Mouse (Mus musculus) G1E (cell line): ENCODE results near the gene Ctnnbl1. TPM values are rescaled to one million over a fixed set of nuclear protein-coding genes. Genes with fewer than 3 reads are reported as not detected.

ENCODE experiments used
- ATAC-seq: 2 replicates; pipeline ENCODE4 v1.8.0; 2016; ENCODE audit warnings: mild to moderate bottlenecking; ENCODE audit not compliant: insufficient number of reproducible peaks, poor library complexity, low FRiP score, severe bottlenecking; ENCODE audit errors: extremely low read depth
- DNase-seq: peaks from one replicate; pipeline ENCODE4 v3.0.0; 2012; ENCODE audit warnings: low spot score
- H3K27me3 ChIP-seq: 2 replicates; pipeline ENCODE4 v1.6.1; 2012; ENCODE audit warnings: mild to moderate bottlenecking, low read length, inconsistent platforms; ENCODE audit not compliant: insufficient read depth
- H3K36me3 ChIP-seq: replicated peaks from 2 replicates; pipeline ENCODE3; 2012; ENCODE audit warnings: mild to moderate bottlenecking, inconsistent platforms
- H3K4me1 ChIP-seq: 2 replicates; pipeline ENCODE4 v1.6.1; 2012; ENCODE audit warnings: low read depth, low read length, inconsistent platforms, mixed read lengths; ENCODE audit not compliant: insufficient read depth
- H3K4me3 ChIP-seq: 2 replicates; pipeline ENCODE4 v1.5.1; 2012; ENCODE audit warnings: low read depth, mild to moderate bottlenecking, inconsistent platforms, low read length, moderate library complexity, mixed read lengths
- H3K9me3 ChIP-seq: replicated peaks from 2 replicates; pipeline ENCODE4 v1.6.1; 2012; ENCODE audit warnings: inconsistent platforms
- CTCF ChIP-seq: IDR thresholded peaks from 2 replicates; pipeline ENCODE4 v1.5.1; 2012; ENCODE audit warnings: low read depth, low read length, inconsistent platforms, mixed read lengths
- GATA1 ChIP-seq: IDR thresholded peaks from 2 replicates; pipeline ENCODE4 v1.6.1; 2012; ENCODE audit warnings: borderline replicate concordance, low read length, inconsistent platforms, mixed read lengths
- GATA2 ChIP-seq: IDR thresholded peaks from 2 replicates; pipeline ENCODE4 v1.6.1; 2012; ENCODE audit warnings: low read depth, low read length, inconsistent platforms, borderline replicate concordance
- POLR2AphosphoS5 ChIP-seq: IDR thresholded peaks from 2 replicates; pipeline ENCODE4 v1.6.1; 2012; ENCODE audit warnings: low read depth, low read length, inconsistent platforms; ENCODE audit not compliant: insufficient replicate concordance
- TAL1 ChIP-seq: conservative IDR thresholded peaks from 2 replicates; pipeline ENCODE4 v1.6.1; 2012; ENCODE audit warnings: low read depth, low read length, inconsistent platforms, mixed read lengths
- polyA plus RNA-seq: library from polyadenylated mRNA; stranded (reverse); fragments of >175 nt; gene quantifications from 2 replicates; pipeline ENCODE4 v1.2.3, GENCODE M21; 2012
- total RNA-seq, 2 experiments: library from RNA; stranded (forward) in 1 of 2; stranded (reverse) in 1 of 2; fragments of 200-1000 nt in 1 of 2; fragments of >200 nt in 1 of 2; fragmentation: Nextera tagmentation in 1 of 2; gene quantifications; 2 replicates each; pipeline ENCODE4 v1.2.3; 2014 to 2017

The Ctnnbl1 gene
- total and polyA plus RNA-seq, 3 experiments, result 22.9 to 53.9 (median 32.4) TPM

DNA sequence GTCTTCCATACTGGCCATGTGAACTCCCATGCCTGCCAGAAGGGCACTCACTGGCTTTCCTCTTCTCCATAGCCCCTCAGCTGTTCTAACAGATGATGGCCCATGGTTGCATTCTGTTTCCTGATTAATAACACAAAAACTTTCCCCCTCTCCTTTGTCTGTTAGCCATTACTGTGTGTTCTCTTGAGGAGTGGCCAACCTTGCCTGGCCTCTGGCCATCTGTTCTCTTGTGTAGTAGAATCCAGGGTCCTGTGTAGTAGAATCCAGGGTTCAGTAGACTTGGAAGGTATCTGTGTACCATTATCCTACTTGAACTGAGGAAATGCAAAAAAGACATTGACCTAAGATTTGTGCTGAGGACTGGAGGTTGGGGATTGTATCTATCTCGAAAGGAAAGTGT, 36.5 kb downstream of the Ctnnbl1 start:
- DNase-seq, result no peak
- H3K9me3 ChIP-seq, result no peaks in the 10 kb centered on the region
- H3K27me3 ChIP-seq, result no peaks in the 10 kb centered on the region
- TF ChIP-seq TAL1, result no peak
- no peak for TF ChIP-seq POLR2AphosphoS5
- TF ChIP-seq GATA2, result no peak
- no peak for TF ChIP-seq GATA1
- no peak for TF ChIP-seq CTCF
- peaks cover 78% of the 10 kb centered on the region for H3K36me3 ChIP-seq
- 0 out of 2 replicates have a peak, but pooled peaks cover 3% of the 10 kb centered on the region for H3K4me1 ChIP-seq
- no peak overlapping the region for H3K4me3 ChIP-seq
- ATAC-seq, result no peak

DNA sequence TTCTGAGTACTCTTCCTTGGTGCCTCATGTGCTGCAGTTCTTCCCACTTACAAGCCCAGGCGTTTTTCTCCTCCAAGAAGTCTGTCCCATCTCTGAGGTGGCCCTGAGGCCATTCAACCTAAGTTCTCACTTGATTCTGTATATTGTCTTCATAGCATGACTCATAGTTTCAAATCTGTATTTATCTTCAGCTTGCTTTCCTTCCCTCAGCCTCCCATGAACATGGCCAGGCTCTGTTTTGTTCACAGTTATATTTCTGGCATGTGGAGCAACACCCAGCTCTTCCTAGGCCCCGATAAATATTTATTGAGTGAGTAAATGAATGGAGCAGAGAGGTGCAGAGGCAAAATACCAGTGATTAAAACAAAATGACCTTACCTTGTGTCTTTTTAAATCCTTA, 38.8 kb downstream of the Ctnnbl1 start:
- H3K36me3 ChIP-seq, result peaks cover 86% of the 10 kb centered on the region
- no peak for ATAC-seq
- no peaks in the 10 kb centered on the region for H3K9me3 ChIP-seq
- no peaks in the 10 kb centered on the region for H3K27me3 ChIP-seq
- DNase-seq, result no peak
- no peaks in the 10 kb centered on the region for H3K4me1 ChIP-seq
- TF ChIP-seq GATA2, result no peak
- no peak for TF ChIP-seq CTCF
- no peak for TF ChIP-seq GATA1
- TF ChIP-seq TAL1, result no peak
- TF ChIP-seq POLR2AphosphoS5, result no peak
- H3K4me3 ChIP-seq, result no peak overlapping the region

DNA sequence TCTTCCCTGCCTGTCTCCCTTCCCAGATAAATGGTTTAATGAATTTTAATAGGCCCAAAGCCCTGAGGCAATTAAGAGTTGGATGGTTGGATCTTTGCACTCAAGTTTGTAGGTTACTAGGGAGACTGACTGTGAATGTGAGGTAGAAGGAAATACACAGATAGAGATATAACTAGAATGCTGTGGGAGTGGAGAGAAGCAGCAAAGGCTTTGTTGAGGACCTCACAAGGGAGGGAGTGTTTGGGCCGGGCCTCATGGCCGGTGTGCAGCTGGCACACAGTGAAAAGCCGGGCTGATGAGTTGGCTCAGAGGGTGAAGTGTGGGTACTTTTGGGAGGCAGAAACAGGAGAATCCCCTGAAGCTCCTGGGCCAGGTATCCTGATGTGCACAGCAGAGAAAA, 43.8 kb downstream of the Ctnnbl1 start:
- TF ChIP-seq CTCF (no peak), POLR2AphosphoS5 (no peak), GATA2 (no peak), GATA1 (no peak), TAL1 (no peak)
- peaks cover 87% of the 10 kb centered on the region for H3K36me3 ChIP-seq
- no peaks in the 10 kb centered on the region for H3K4me1 ChIP-seq
- DNase-seq (no peak), ATAC-seq (no peak)
- H3K9me3 ChIP-seq, result no peaks in the 10 kb centered on the region
- no peaks in the 10 kb centered on the region for H3K27me3 ChIP-seq
- no peak overlapping the region for H3K4me3 ChIP-seq

DNA sequence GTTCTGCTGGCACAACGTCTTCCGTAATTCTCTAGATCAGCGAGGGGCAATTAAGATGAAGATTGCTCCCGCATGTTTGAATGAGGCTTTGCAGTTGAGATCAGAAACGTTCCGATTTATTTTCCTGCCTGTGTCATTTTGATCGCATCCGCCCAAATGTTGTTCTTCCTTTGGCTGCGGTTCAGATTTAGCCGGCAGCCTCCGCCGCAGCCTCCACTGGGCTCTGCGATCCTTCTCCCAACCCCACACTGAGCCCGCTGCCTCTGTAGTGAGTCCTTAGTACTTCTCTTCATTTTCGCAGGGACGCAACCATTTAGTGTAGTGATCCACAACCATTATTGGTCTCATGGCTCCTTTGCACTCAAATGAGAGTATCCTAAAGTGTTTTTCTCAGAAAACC, 46.0 kb downstream of the Ctnnbl1 start:
- H3K36me3 ChIP-seq, result peaks cover 81% of the 10 kb centered on the region

DNA sequence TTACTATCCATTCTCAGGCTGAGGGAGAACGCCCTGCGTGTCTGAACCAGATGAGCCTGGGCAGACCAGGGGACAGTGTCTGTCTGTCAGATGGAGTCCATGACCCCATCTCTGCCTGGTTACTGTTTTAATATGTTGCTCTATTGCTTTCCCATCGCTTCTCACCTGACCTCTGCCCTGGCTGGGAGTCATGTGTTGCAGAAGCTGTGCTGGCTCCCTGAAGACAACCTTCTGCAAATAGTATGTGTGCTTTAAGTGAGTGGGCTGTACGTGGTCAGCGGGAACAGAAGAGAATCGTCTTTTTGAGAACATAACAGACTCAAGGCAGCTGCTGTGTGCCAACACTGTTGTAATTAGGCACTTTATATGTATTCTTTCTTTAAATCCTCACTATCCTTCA, 47.0 kb downstream of the Ctnnbl1 start:
- peaks cover 86% of the 10 kb centered on the region for H3K36me3 ChIP-seq

More for the DNA sequence above, 46.0 kb downstream of the Ctnnbl1 start:
- DNase-seq, result no peak
- no peak for ATAC-seq
- H3K9me3 ChIP-seq, result no peaks in the 10 kb centered on the region
- no peaks in the 10 kb centered on the region for H3K4me1 ChIP-seq
- H3K4me3 ChIP-seq, result no peak overlapping the region
- TF ChIP-seq GATA2, result no peak
- TF ChIP-seq GATA1, result no peak
- TF ChIP-seq TAL1, result no peak
- TF ChIP-seq CTCF, result no peak
- no peak for TF ChIP-seq POLR2AphosphoS5
- H3K27me3 ChIP-seq, result no peaks in the 10 kb centered on the region

DNA sequence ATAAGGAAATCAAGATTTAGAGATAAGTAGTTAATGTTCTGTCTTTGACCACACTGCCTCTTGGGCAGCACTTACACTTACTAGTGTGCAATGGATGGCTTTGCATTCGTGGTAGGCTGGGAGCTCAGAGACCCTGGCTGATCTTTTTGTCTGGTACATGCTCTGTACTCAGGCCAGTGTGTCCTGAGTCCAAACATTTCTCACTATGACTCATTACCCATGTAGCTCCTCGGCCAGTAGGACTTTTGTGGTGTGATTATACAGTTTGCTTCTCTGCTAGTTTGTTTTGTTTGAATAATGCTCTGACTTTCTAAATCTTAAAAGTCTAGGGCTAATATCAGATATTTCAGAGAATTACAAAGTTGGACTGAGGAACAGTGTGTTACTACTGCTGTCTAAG, 47.4 kb downstream of the Ctnnbl1 start:
- no peak for TF ChIP-seq GATA1
- TF ChIP-seq POLR2AphosphoS5, result no peak
- no peak for TF ChIP-seq GATA2
- no peak for TF ChIP-seq TAL1
- TF ChIP-seq CTCF, result no peak
- no peaks in the 10 kb centered on the region for H3K27me3 ChIP-seq
- no peak for ATAC-seq
- no peaks in the 10 kb centered on the region for H3K4me1 ChIP-seq
- no peak for DNase-seq
- H3K36me3 ChIP-seq, result peaks cover 86% of the 10 kb centered on the region
- no peaks in the 10 kb centered on the region for H3K9me3 ChIP-seq
- no peak overlapping the region for H3K4me3 ChIP-seq

More for the DNA sequence above, 47.0 kb downstream of the Ctnnbl1 start:
- DNase-seq, result no peak
- Histone ChIP-seq H3K4me1 (no peaks in the 10 kb centered on the region), H3K4me3 (no peak overlapping the region), H3K27me3 (no peaks in the 10 kb centered on the region), H3K9me3 (no peaks in the 10 kb centered on the region)
- no peak for ATAC-seq
- TF ChIP-seq TAL1 (no peak), GATA2 (no peak), GATA1 (no peak)

DNA sequence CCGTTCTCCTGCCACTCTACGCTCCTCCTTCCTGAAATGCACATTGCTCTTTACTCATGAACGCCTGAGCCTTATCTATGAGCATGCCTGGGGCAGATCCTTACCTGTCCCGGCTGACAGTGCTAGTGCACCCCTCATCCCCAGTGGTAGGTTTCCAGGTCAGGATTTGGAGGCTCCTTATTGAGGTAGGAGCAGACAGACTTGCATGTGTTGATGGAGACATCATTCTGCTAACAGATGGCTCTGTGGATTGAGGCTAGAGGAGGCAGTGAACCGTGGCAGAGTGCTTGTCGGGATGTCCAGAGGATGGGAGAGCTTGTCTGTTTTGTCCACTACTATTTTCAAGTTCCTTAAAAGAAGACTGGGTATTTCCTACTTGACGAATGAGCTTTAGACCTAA, 52.0 kb downstream of the Ctnnbl1 start:
- ATAC-seq (no peak), DNase-seq (no peak)
- H3K4me3 ChIP-seq, result no peak overlapping the region
- no peaks in the 10 kb centered on the region for H3K9me3 ChIP-seq
- TF ChIP-seq GATA1 (no peak), GATA2 (no peak), POLR2AphosphoS5 (no peak), CTCF (no peak), TAL1 (no peak)
- no peaks in the 10 kb centered on the region for H3K27me3 ChIP-seq
- H3K4me1 ChIP-seq, result peaks cover 18% of the 10 kb centered on the region
- H3K36me3 ChIP-seq, result peaks cover 85% of the 10 kb centered on the region
